Mouse (Mus musculus): ENCODE results near the gene Zfp831. TPM values are rescaled to one million over a fixed set of nuclear protein-coding genes. Genes with fewer than 3 reads are reported as not detected.

Gene Zfp831
- polyA plus RNA-seq, 1 experiment from 2014 or later: not detected

GRCm38 (mm10) chr2:174735270-174735669, 91.9 kb downstream of the Zfp831 start:
- Histone ChIP-seq H3K9ac (replicated peaks; ENCODE audit: low read depth, low read length) (no peak overlapping the region), H3K4me3 (ENCODE audit: low read depth, low read length) (no peak overlapping the region), H3K27me3 (ENCODE audit: control insufficient read depth, insufficient read depth, low read length) (no peaks in the 10 kb centered on the region), H3K27ac (ENCODE audit: low read depth, low read length) (no peak overlapping the region), H3K4me1 (ENCODE audit: control insufficient read depth, insufficient read depth, low read length) (no peaks in the 10 kb centered on the region), H3K9me3 (ENCODE audit: control insufficient read depth, low read length) (no peaks in the 10 kb centered on the region), H3K36me3 (ENCODE audit: control insufficient read depth, insufficient read depth, low read length) (no peaks in the 10 kb centered on the region), H3K4me2 (ENCODE audit: low read depth, low read length) (no peak overlapping the region)
- 100% methylated on average over 1 of the region's 1 CpGs for WGBS
- ATAC-seq (ENCODE audit: low read depth): no peak

- no peak overlapping the region for H3K9ac ChIP-seq (replicated peaks; ENCODE audit: low read depth, low read length)
- no peak for ATAC-seq (ENCODE audit: low read depth)
- no peaks in the 10 kb centered on the region for H3K4me1 ChIP-seq (ENCODE audit: control insufficient read depth, insufficient read depth, low read length)
- H3K27ac ChIP-seq (ENCODE audit: low read depth, low read length): no peak overlapping the region
- no peaks in the 10 kb centered on the region for H3K36me3 ChIP-seq (ENCODE audit: control insufficient read depth, insufficient read depth, low read length)
- H3K4me2 ChIP-seq (ENCODE audit: low read depth, low read length): no peak overlapping the region
- WGBS: 80% methylated on average over 1 of the region's 1 CpGs
- no peaks in the 10 kb centered on the region for H3K27me3 ChIP-seq (ENCODE audit: control insufficient read depth, insufficient read depth, low read length)
- H3K9me3 ChIP-seq (ENCODE audit: control insufficient read depth, low read length): no peaks in the 10 kb centered on the region
- no peak overlapping the region for H3K4me3 ChIP-seq (ENCODE audit: low read depth, low read length)
Measured at GRCm38 (mm10) chr2:174747182-174747581, 103.8 kb downstream of the Zfp831 start.

- Histone ChIP-seq H3K4me1 (ENCODE audit: control insufficient read depth, insufficient read depth, low read length) (no peaks in the 10 kb centered on the region), H3K4me3 (ENCODE audit: low read depth, low read length) (no peak overlapping the region), H3K9ac (replicated peaks; ENCODE audit: low read depth, low read length) (no peak overlapping the region), H3K27me3 (ENCODE audit: control insufficient read depth, insufficient read depth, low read length) (no peaks in the 10 kb centered on the region), H3K9me3 (ENCODE audit: control insufficient read depth, low read length) (no peaks in the 10 kb centered on the region), H3K36me3 (ENCODE audit: control insufficient read depth, insufficient read depth, low read length) (no peaks in the 10 kb centered on the region), H3K27ac (ENCODE audit: low read depth, low read length) (no peak overlapping the region), H3K4me2 (ENCODE audit: low read depth, low read length) (no peak overlapping the region)
- WGBS: 79% methylated on average over 8 of the region's 8 CpGs
- ATAC-seq (ENCODE audit: low read depth): no peak
Measured at GRCm38 (mm10) chr2:174748381-174748780, 105.0 kb downstream of the Zfp831 start.

GRCm38 (mm10) chr2:174753197-174753596, 109.9 kb downstream of the Zfp831 start:
- Histone ChIP-seq H3K36me3 (ENCODE audit: control insufficient read depth, insufficient read depth, low read length) (no peaks in the 10 kb centered on the region), H3K4me2 (ENCODE audit: low read depth, low read length) (no peak overlapping the region), H3K27ac (ENCODE audit: low read depth, low read length) (no peak overlapping the region), H3K4me3 (ENCODE audit: low read depth, low read length) (no peak overlapping the region), H3K9ac (replicated peaks; ENCODE audit: low read depth, low read length) (no peak overlapping the region), H3K9me3 (ENCODE audit: control insufficient read depth, low read length) (no peaks in the 10 kb centered on the region), H3K27me3 (ENCODE audit: control insufficient read depth, insufficient read depth, low read length) (no peaks in the 10 kb centered on the region), H3K4me1 (ENCODE audit: control insufficient read depth, insufficient read depth, low read length) (no peaks in the 10 kb centered on the region)
- no peak for ATAC-seq (ENCODE audit: low read depth)
- WGBS: 100% methylated on average over 1 of the region's 1 CpGs

- H3K27me3 ChIP-seq (ENCODE audit: control insufficient read depth, insufficient read depth, low read length): no peaks in the 10 kb centered on the region
- no peak overlapping the region for H3K4me3 ChIP-seq (ENCODE audit: low read depth, low read length)
- ATAC-seq (ENCODE audit: low read depth): no peak
- H3K27ac ChIP-seq (ENCODE audit: low read depth, low read length): no peak overlapping the region
- 86% methylated on average over 1 of the region's 1 CpGs for WGBS
- H3K9ac ChIP-seq (replicated peaks; ENCODE audit: low read depth, low read length): no peak overlapping the region
- H3K4me1 ChIP-seq (ENCODE audit: control insufficient read depth, insufficient read depth, low read length): no peaks in the 10 kb centered on the region
- H3K36me3 ChIP-seq (ENCODE audit: control insufficient read depth, insufficient read depth, low read length): no peaks in the 10 kb centered on the region
- H3K4me2 ChIP-seq (ENCODE audit: low read depth, low read length): no peak overlapping the region
- no peaks in the 10 kb centered on the region for H3K9me3 ChIP-seq (ENCODE audit: control insufficient read depth, low read length)
Measured at GRCm38 (mm10) chr2:174754231-174754630, 110.9 kb downstream of the Zfp831 start.

- no peaks in the 10 kb centered on the region for H3K36me3 ChIP-seq (ENCODE audit: control insufficient read depth, insufficient read depth, low read length)
Measured at GRCm38 (mm10) chr2:174759189-174759588, 115.9 kb downstream of the Zfp831 start.

More at GRCm38 (mm10) chr2:174759189-174759588, 115.9 kb downstream of the Zfp831 start:
- no peak overlapping the region for H3K9ac ChIP-seq (replicated peaks; ENCODE audit: low read depth, low read length)
- no peaks in the 10 kb centered on the region for H3K9me3 ChIP-seq (ENCODE audit: control insufficient read depth, low read length)
- no peak overlapping the region for H3K4me2 ChIP-seq (ENCODE audit: low read depth, low read length)
- no peak overlapping the region for H3K27ac ChIP-seq (ENCODE audit: low read depth, low read length)
- H3K27me3 ChIP-seq (ENCODE audit: control insufficient read depth, insufficient read depth, low read length): peaks cover 3% of the 10 kb centered on the region
- ATAC-seq (ENCODE audit: low read depth): no peak
- no peak overlapping the region for H3K4me3 ChIP-seq (ENCODE audit: low read depth, low read length)
- H3K4me1 ChIP-seq (ENCODE audit: control insufficient read depth, insufficient read depth, low read length): peaks cover 6% of the 10 kb centered on the region; the same call in 1 of the 2 replicates
- WGBS: 86% methylated on average over 4 of the region's 4 CpGs

Other genes starting within 250 kb of the Zfp831 start
- 105 and 116 TPM in 2 replicates for gene Nelfcd, start 227.7 kb upstream of the Zfp831 start, polyA plus RNA-seq (2014; fragmentation: Nextera tagmentation; extraction: Ambion mirVana)
- gene Ctsz, start 204.5 kb upstream of the Zfp831 start, polyA plus RNA-seq (2014; fragmentation: Nextera tagmentation; extraction: Ambion mirVana): 58.2 and 79.7 TPM in 2 replicates
- gene Tubb1, start 192.8 kb upstream of the Zfp831 start, polyA plus RNA-seq (2014; fragmentation: Nextera tagmentation; extraction: Ambion mirVana): 0.19 and 0.68 TPM in 2 replicates
- 794 and 891 TPM in 2 replicates for gene Atp5e, start 179.4 kb upstream of the Zfp831 start, polyA plus RNA-seq (2014; fragmentation: Nextera tagmentation; extraction: Ambion mirVana)
- gene Prelid3b, start 170.5 kb upstream of the Zfp831 start, polyA plus RNA-seq (2014; fragmentation: Nextera tagmentation; extraction: Ambion mirVana): 111 and 112 TPM in 2 replicates
- gene Edn3, start 117.1 kb downstream of the Zfp831 start, polyA plus RNA-seq (2014; fragmentation: Nextera tagmentation; extraction: Ambion mirVana): 0.08 and 4.4 TPM in 2 replicates